Mouse (Mus musculus): Measurements from ENCODE around the gene Dlat.

Dlat gene

DNA sequence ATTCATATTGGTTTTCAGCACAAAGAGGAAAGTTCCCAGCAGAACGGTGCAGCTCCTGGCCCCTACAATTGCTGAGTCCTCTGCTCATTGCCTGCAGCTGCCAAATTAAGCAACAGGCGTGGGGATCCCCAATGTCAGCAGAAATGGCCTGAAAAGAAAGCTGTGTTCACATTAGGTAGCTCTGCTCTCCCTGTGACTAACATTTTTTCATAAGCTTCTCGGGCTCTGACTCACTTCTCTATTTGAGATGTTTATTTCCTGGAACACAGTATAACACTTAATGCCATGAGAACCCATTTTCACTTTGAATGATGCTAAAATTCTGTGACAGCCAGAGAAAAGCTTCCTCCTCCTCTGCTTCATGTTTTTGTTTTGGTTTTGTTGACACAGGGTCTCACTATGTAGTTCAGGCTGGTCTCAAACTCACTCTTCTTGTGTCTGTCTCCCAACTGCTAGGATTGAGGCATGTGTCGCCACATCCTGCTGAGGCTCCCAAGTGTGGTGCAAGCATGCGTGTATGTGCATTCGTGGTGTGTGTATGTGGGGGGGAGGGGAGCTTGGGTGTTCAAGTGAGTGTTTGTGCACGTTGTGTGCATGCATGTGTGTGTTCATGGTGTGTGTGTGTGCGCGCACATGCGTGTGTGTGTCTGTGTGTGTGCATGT is 68.6 kb downstream of the Dlat start:
- no peak for DNase-seq

- DNase-seq: no peak
These were observed 72.6 kb downstream of the Dlat start for GRCm38 (mm10) chr9:50586955-50587354.

DNA sequence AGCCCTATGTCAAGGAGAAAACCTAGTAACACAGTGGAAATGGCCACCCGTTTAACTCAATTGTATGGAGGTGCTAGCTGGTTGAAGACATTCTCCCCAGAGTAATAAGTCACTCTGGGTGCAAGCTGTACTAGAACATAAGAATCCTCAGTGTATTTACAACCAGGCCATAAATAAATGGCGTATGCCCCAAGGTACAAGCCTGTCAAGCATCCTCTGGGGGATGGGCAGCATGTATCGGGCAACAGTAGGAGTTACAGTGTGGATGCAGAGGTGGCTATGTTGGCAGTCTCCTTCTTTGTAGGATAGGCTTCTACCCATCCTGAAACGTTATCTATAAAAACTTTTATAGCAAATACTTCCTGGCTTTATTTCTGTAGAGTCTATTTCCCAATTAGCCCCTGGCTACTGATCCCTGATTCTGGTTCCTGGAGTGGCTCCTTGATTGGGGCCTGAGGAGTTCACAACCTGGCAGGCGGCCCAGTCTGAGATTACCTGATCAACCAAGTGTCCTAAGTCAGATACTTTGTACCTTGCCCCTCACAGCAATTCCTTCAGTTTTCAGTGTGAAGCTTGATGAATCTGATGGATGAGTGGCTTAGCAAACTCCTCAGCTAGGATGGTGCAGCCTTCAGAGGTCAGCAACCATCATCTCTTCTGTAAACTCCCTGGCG is 74.3 kb downstream of the Dlat start:
- no peak for DNase-seq
